Mouse (Mus musculus): ENCODE measurements around the gene Atp1a1. TPM values are rescaled to one million over a fixed set of nuclear protein-coding genes. Genes with fewer than 3 reads are reported as not detected.

Gene Atp1a1
- polyA plus RNA-seq, 1 experiment = 777 TPM

- DNase-seq (ENCODE audit: low read depth, low spot score) = no peak
Measured at GRCm38 (mm10) chr3:101562510-101563209, 41.8 kb downstream of the Atp1a1 start.

GRCm38 (mm10) chr3:101561948-101562347 lies 42.5 kb downstream of the Atp1a1 start:
- WGBS = 65% methylated on average over 5 of the region's 5 CpGs
- no peak for DNase-seq (ENCODE audit: low read depth, low spot score)

More at GRCm38 (mm10) chr3:101562510-101563209, 41.8 kb downstream of the Atp1a1 start:
- 77% methylated on average over 10 of the region's 10 CpGs for WGBS

- no peak for DNase-seq (ENCODE audit: low read depth, low spot score)
- WGBS = 60% methylated on average over 9 of the region's 9 CpGs
Measured at GRCm38 (mm10) chr3:101560841-101561522, 43.5 kb downstream of the Atp1a1 start.

GRCm38 (mm10) chr3:101556712-101557111 lies 47.8 kb downstream of the Atp1a1 start:
- DNase-seq (ENCODE audit: low read depth, low spot score) = no peak
- 86% methylated on average over 2 of the region's 2 CpGs for WGBS

GRCm38 (mm10) chr3:101552621-101553620 lies 51.6 kb downstream of the Atp1a1 start:
- 67% methylated on average over 7 of the region's 7 CpGs for WGBS
- no peak for DNase-seq (ENCODE audit: low read depth, low spot score)

- no peak for DNase-seq (ENCODE audit: low read depth, low spot score)
- 33% methylated on average over 26 of the region's 26 CpGs for WGBS
Measured at GRCm38 (mm10) chr3:101551457-101552230, 52.8 kb downstream of the Atp1a1 start.

- DNase-seq (ENCODE audit: low read depth, low spot score) = no peak
- WGBS = 83% methylated on average over 5 of the region's 5 CpGs
Measured at GRCm38 (mm10) chr3:101549749-101550148, 54.7 kb downstream of the Atp1a1 start.

- DNase-seq (ENCODE audit: low read depth, low spot score) = no peak
- WGBS = 52% methylated on average over 7 of the region's 7 CpGs
Measured at GRCm38 (mm10) chr3:101544116-101544515, 60.4 kb downstream of the Atp1a1 start.

- no peak for DNase-seq (ENCODE audit: low read depth, low spot score)
- 82% methylated on average over 6 of the region's 6 CpGs for WGBS
Measured at GRCm38 (mm10) chr3:101541571-101541970, 62.9 kb downstream of the Atp1a1 start.

GRCm38 (mm10) chr3:101540568-101540967 lies 63.9 kb downstream of the Atp1a1 start:
- DNase-seq (ENCODE audit: low read depth, low spot score) = no peak
- WGBS = 70% methylated on average over 4 of the region's 4 CpGs

- WGBS = 95% methylated on average over 7 of the region's 7 CpGs
Measured at GRCm38 (mm10) chr3:101536322-101536721, 68.2 kb downstream of the Atp1a1 start.

GRCm38 (mm10) chr3:101534311-101534710 lies 70.2 kb downstream of the Atp1a1 start:
- 95% methylated on average over 9 of the region's 9 CpGs for WGBS
- DNase-seq (ENCODE audit: low read depth, low spot score) = no peak

More at GRCm38 (mm10) chr3:101536322-101536721, 68.2 kb downstream of the Atp1a1 start:
- no peak for DNase-seq (ENCODE audit: low read depth, low spot score)

- DNase-seq (ENCODE audit: low read depth, low spot score) = no peak
- 82% methylated on average over 2 of the region's 2 CpGs for WGBS
Measured at GRCm38 (mm10) chr3:101533373-101533772, 71.1 kb downstream of the Atp1a1 start.

GRCm38 (mm10) chr3:101530928-101531327 lies 73.6 kb downstream of the Atp1a1 start:
- WGBS = 46% methylated on average over 10 of the region's 10 CpGs
- DNase-seq (ENCODE audit: low read depth, low spot score) = no peak

GRCm38 (mm10) chr3:101528900-101529594 lies 75.4 kb downstream of the Atp1a1 start:
- no peak for DNase-seq (ENCODE audit: low read depth, low spot score)
- WGBS = 13% methylated on average over 8 of the region's 8 CpGs

GRCm38 (mm10) chr3:101528157-101528899 lies 76.2 kb downstream of the Atp1a1 start:
- WGBS = 10% methylated on average over 7 of the region's 8 CpGs

GRCm38 (mm10) chr3:101526603-101527002 lies 77.9 kb downstream of the Atp1a1 start:
- peak; percentile 89 for DNase-seq (ENCODE audit: low read depth, low spot score)
- 27% methylated on average over 11 of the region's 11 CpGs for WGBS

More at GRCm38 (mm10) chr3:101528157-101528899, 76.2 kb downstream of the Atp1a1 start:
- no peak for DNase-seq (ENCODE audit: low read depth, low spot score)
